Mouse (Mus musculus): ENCODE data around the gene Klhdc8b. TPM values are rescaled to one million over a fixed set of nuclear protein-coding genes. Genes with fewer than 3 reads are reported as not detected.

The Klhdc8b gene
- polyA plus RNA-seq, 1 experiment from 2014 or later, result 24.2 TPM

DNA sequence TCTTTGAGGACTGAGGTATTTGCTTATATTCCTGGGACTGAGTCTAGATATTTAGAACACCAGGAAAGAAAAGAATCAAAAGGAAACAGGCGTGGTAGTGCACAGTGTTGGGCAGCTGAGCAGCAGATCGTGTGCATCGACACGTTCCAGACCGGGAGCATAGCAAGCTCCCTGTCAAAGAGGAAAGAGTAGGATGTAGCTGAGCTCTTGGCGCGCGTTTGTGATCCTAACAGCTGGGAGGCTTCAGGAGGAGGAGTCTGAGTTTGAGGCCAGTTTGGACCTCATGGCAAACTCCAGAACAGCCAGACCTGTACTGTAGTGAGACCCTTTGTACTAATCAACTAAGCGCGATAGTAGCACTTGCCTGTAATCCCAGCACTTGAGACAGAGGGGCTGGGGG, 811 bp upstream of the Klhdc8b start:
- 61% methylated on average over 10 of the region's 10 CpGs for WGBS
- H3K27me3 ChIP-seq (replicated peaks; ENCODE audit: control insufficient read depth, insufficient read depth, low read length), result no peaks in the 10 kb centered on the region
- 0 out of 2 replicates have a peak overlapping the region, but pooled peaks have one; percentile 2 for H3K27ac ChIP-seq (ENCODE audit: low read depth, low read length)
- no peak for ATAC-seq
- H3K4me1 ChIP-seq (replicated peaks; ENCODE audit: control insufficient read depth, insufficient read depth, low read length), result peaks cover 14% of the 10 kb centered on the region
- H3K9me3 ChIP-seq (ENCODE audit: control insufficient read depth), result no peaks in the 10 kb centered on the region
- H3K36me3 ChIP-seq (ENCODE audit: control insufficient read depth, insufficient read depth), result peaks cover 24% of the 10 kb centered on the region
- H3K4me3 ChIP-seq (ENCODE audit: low read depth, low read length), result no peak overlapping the region
- H3K4me2 ChIP-seq (replicated peaks; ENCODE audit: low read depth), result peak overlapping the region; percentile 73
- TF ChIP-seq CTCF (IDR thresholded peaks at IDR 0.05; ENCODE audit: low read depth), result no peak
- H3K9ac ChIP-seq (ENCODE audit: low read depth, low read length), result 0 out of 2 replicates have a peak overlapping the region, but pooled peaks have one; percentile 17

GRCm38 (mm10) chr9:108461675-108462074, 294 bp upstream of the Klhdc8b start:
- Histone ChIP-seq H3K27me3 (replicated peaks; ENCODE audit: control insufficient read depth, insufficient read depth, low read length) (no peaks in the 10 kb centered on the region), H3K36me3 (ENCODE audit: control insufficient read depth, insufficient read depth) (peaks cover 24% of the 10 kb centered on the region), H3K4me1 (replicated peaks; ENCODE audit: control insufficient read depth, insufficient read depth, low read length) (peaks cover 14% of the 10 kb centered on the region), H3K4me3 (ENCODE audit: low read depth, low read length) (peak overlapping the region; percentile 90), H3K4me2 (replicated peaks; ENCODE audit: low read depth) (peak overlapping the region; percentile 73), H3K9me3 (ENCODE audit: control insufficient read depth) (no peaks in the 10 kb centered on the region), H3K27ac (ENCODE audit: low read depth, low read length) (0 out of 2 replicates have a peak overlapping the region, but pooled peaks have one; percentile 2), H3K9ac (ENCODE audit: low read depth, low read length) (peak overlapping the region; percentile 91)
- TF ChIP-seq CTCF (IDR thresholded peaks at IDR 0.05; ENCODE audit: low read depth), result no peak
- 74% methylated on average over 5 of the region's 5 CpGs for WGBS
- no peak for ATAC-seq

GRCm38 (mm10) chr9:108460319-108461178, 832 bp downstream of the Klhdc8b start, which contains the start of gene Ccdc71:
Gene Ccdc71 (plus strand): TSS chr9:108460527.
- Histone ChIP-seq H3K27ac (ENCODE audit: low read depth, low read length) (peak within 1 kb of the TSS; percentile 95), H3K9me3 (ENCODE audit: control insufficient read depth) (no peaks in the 10 kb centered on the region), H3K36me3 (ENCODE audit: control insufficient read depth, insufficient read depth) (peaks cover 24% of the 10 kb centered on the region), H3K27me3 (replicated peaks; ENCODE audit: control insufficient read depth, insufficient read depth, low read length) (no peaks in the 10 kb centered on the region), H3K4me3 (ENCODE audit: low read depth, low read length) (peak within 1 kb of the TSS; percentile 90), H3K4me1 (replicated peaks; ENCODE audit: control insufficient read depth, insufficient read depth, low read length) (peaks cover 14% of the 10 kb centered on the region), H3K4me2 (replicated peaks; ENCODE audit: low read depth) (peak within 1 kb of the TSS; percentile 73), H3K9ac (ENCODE audit: low read depth, low read length) (peak within 1 kb of the TSS; percentile 91)
- peak; percentile 11; the same call in 1 of the 2 replicates for TF ChIP-seq CTCF (IDR thresholded peaks at IDR 0.05; ENCODE audit: low read depth)
- ATAC-seq, result peak; percentile 88
- WGBS, result under 1% methylated on average over 51 of the region's 52 CpGs

DNA sequence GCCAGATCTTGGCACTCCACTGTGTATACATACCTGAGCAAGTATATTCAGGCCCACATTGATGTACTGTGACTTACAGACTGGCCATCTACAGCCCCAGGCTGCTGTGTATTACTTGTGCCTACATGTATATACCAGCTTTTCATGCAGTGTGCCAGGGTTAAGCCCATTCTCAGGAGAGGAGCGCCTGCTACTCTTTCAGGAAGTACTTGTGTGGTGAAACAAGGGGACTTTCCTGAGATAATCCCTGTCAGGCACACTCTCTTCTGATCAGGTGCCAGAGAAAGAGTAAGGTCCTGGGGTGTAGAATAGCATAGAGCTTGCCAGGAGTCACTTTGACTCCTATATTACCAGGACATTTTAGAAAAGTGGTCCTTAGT, 1.5 kb downstream of the Klhdc8b start:
- no peak for ATAC-seq
- 81% methylated on average over 1 of the region's 1 CpGs for WGBS
- Histone ChIP-seq H3K27ac (ENCODE audit: low read depth, low read length) (peak overlapping the region; percentile 95; the same call in 1 of the 2 replicates), H3K9ac (ENCODE audit: low read depth, low read length) (no peak overlapping the region), H3K36me3 (ENCODE audit: control insufficient read depth, insufficient read depth) (peaks cover 18% of the 10 kb centered on the region), H3K9me3 (ENCODE audit: control insufficient read depth) (no peaks in the 10 kb centered on the region), H3K27me3 (replicated peaks; ENCODE audit: control insufficient read depth, insufficient read depth, low read length) (no peaks in the 10 kb centered on the region), H3K4me3 (ENCODE audit: low read depth, low read length) (peak overlapping the region; percentile 90; the same call in 1 of the 2 replicates), H3K4me1 (replicated peaks; ENCODE audit: control insufficient read depth, insufficient read depth, low read length) (peaks cover 14% of the 10 kb centered on the region), H3K4me2 (replicated peaks; ENCODE audit: low read depth) (peak overlapping the region; percentile 73)
- TF ChIP-seq CTCF (IDR thresholded peaks at IDR 0.05; ENCODE audit: low read depth), result no peak

DNA sequence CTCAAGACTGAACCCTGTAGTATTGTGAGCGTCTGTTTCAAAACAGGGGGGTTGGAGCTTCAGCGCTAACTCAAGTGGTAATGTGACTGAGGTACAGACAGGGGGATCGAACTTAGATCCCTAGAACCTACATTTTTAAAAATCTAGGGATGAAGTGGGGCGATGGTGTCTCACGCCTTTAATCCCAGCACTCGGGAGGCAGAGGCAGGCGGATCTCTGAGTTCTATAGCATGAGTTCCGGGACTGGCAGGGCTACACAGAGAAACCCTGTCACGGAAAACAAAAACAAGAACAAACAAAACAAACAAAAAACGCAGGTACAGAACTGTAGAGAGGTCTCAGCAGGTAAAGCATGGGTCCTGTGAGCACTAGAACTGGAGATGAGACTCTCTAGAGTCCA, 4.4 kb downstream of the Klhdc8b start:
- H3K4me1 ChIP-seq (replicated peaks; ENCODE audit: control insufficient read depth, insufficient read depth, low read length), result peaks cover 12% of the 10 kb centered on the region
- H3K27ac ChIP-seq (ENCODE audit: low read depth, low read length), result no peak overlapping the region
- no peaks in the 10 kb centered on the region for H3K27me3 ChIP-seq (replicated peaks; ENCODE audit: control insufficient read depth, insufficient read depth, low read length)
- no peak overlapping the region for H3K4me3 ChIP-seq (ENCODE audit: low read depth, low read length)
- no peaks in the 10 kb centered on the region for H3K36me3 ChIP-seq (ENCODE audit: control insufficient read depth, insufficient read depth)
- no peaks in the 10 kb centered on the region for H3K9me3 ChIP-seq (ENCODE audit: control insufficient read depth)
- no peak overlapping the region for H3K9ac ChIP-seq (ENCODE audit: low read depth, low read length)
- ATAC-seq, result no peak
- H3K4me2 ChIP-seq (replicated peaks; ENCODE audit: low read depth), result no peak overlapping the region
- 89% methylated on average over 10 of the region's 10 CpGs for WGBS
- no peak for TF ChIP-seq CTCF (IDR thresholded peaks at IDR 0.05; ENCODE audit: low read depth)

DNA sequence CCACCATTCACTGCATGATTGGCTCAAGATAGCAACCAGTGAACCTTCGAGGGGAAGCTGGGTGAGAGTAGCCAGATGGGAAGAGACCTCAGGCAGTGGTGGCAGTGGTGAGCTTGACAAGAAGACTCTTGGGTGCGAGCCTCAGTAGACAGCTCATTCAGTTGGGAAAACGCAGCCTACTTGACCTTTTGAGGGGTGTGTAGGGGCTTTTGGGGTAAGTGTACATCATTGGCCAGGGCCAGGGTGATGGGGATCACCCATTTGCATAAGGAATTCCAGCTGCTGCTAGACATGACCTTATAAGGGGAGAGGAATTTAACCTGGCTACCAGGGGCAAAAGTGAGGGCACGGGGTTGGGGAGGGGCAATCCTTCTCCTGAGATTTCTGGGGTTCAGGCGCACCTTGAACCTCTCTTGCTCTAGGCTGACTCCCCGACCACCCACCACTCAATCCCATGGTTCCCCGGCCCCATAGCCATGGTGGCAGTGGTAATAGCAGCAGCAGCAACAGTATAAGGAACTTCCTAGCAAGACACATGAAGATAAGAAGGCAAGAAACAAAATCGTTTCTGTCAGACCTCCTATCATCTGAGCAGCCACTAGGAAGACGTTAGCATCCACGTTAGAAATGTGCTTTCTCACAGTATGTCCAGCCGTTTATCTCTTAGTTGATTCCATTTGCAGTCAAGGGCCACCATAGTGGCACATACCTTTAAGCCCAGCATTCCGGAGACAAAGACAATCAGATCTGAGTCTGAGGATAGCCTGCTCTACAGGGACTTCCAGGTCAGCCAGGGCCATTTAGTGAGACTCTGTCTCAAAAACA, 5.4 kb downstream of the Klhdc8b start:
- no peak for ATAC-seq
- H3K4me1 ChIP-seq (replicated peaks; ENCODE audit: control insufficient read depth, insufficient read depth, low read length), result peaks cover 8% of the 10 kb centered on the region; the same call in 1 of the 2 replicates
- TF ChIP-seq CTCF (IDR thresholded peaks at IDR 0.05; ENCODE audit: low read depth), result no peak
- no peak overlapping the region for H3K4me2 ChIP-seq (replicated peaks; ENCODE audit: low read depth)
- no peaks in the 10 kb centered on the region for H3K27me3 ChIP-seq (replicated peaks; ENCODE audit: control insufficient read depth, insufficient read depth, low read length)
- 73% methylated on average over 12 of the region's 12 CpGs for WGBS
- no peak overlapping the region for H3K9ac ChIP-seq (ENCODE audit: low read depth, low read length)
- no peaks in the 10 kb centered on the region for H3K9me3 ChIP-seq (ENCODE audit: control insufficient read depth)
- no peak overlapping the region for H3K27ac ChIP-seq (ENCODE audit: low read depth, low read length)
- no peak overlapping the region for H3K4me3 ChIP-seq (ENCODE audit: low read depth, low read length)
- no peaks in the 10 kb centered on the region for H3K36me3 ChIP-seq (ENCODE audit: control insufficient read depth, insufficient read depth)

Data from intestine, postnatal 0 days (tissue).